Mouse (Mus musculus) embryonic fibroblast, embryonic 13.5 days (primary cell): Measurements from ENCODE around the gene Vmn1r85. TPM values are rescaled to one million over a fixed set of nuclear protein-coding genes. Genes with fewer than 3 reads are reported as not detected.

Source experiments
- H3K27ac ChIP-seq: 2 replicates; pipeline ENCODE4 v1.5.1; 2012; ENCODE audit warnings: low read length, control low read depth, inconsistent platforms; ENCODE audit not compliant: insufficient read depth
- H3K4me1 ChIP-seq: 2 replicates; pipeline ENCODE4 v1.6.1; 2011; ENCODE audit warnings: low read length; ENCODE audit not compliant: control insufficient read depth, insufficient read depth
- H3K4me3 ChIP-seq: 2 replicates; pipeline ENCODE4 v1.5.1; 2011; ENCODE audit warnings: mild to moderate bottlenecking, control low read depth, low read length; ENCODE audit not compliant: insufficient read depth
- CTCF ChIP-seq: IDR thresholded peaks from 2 replicates; pipeline ENCODE4 v1.5.1; 2011; ENCODE audit warnings: mild to moderate bottlenecking, control low read depth, low read length, moderate library complexity, borderline replicate concordance; ENCODE audit not compliant: insufficient read depth
- POLR2A ChIP-seq: IDR thresholded peaks from 2 replicates; pipeline ENCODE4 v1.6.1; 2011; ENCODE audit warnings: low read depth, mild to moderate bottlenecking, control low read depth, low read length, moderate library complexity
- polyA plus RNA-seq: library from polyadenylated mRNA; stranded (reverse); fragments of >200 nt; gene quantifications from 2 replicates; pipeline ENCODE4 v1.2.4, GENCODE M21; 2011; ENCODE audit warnings: low read depth; ENCODE audit not compliant: missing spikeins, insufficient read length

Vmn1r85 gene
- polyA plus RNA-seq, 1 experiment = not detected

- no peaks in the 10 kb centered on the region for H3K4me1 ChIP-seq
- peak within 1 kb of the TSS; percentile 67 for H3K4me3 ChIP-seq
- H3K27ac ChIP-seq = 0 out of 2 replicates have a peak within 1 kb of the TSS, but pooled peaks have one; percentile 19
- TF ChIP-seq POLR2A (peak; percentile 84), CTCF (no peak)
Measured at GRCm38 (mm10) chr7:13054287-13055010, 40.5 kb downstream of the Vmn1r85 start, which contains the start of gene Mzf1. Gene Mzf1, minus strand, starts transcription at chr7:13054764.

- Histone ChIP-seq H3K4me3 (peak overlapping the region; percentile 67), H3K27ac (no peak overlapping the region), H3K4me1 (no peaks in the 10 kb centered on the region)
- TF ChIP-seq POLR2A (no peak), CTCF (no peak)
Measured at GRCm38 (mm10) chr7:13053961-13054286, 41.0 kb downstream of the Vmn1r85 start.

GRCm38 (mm10) chr7:13053501-13053900 is 41.5 kb downstream of the Vmn1r85 start:
- H3K4me1 ChIP-seq = no peaks in the 10 kb centered on the region
- no peak for TF ChIP-seq CTCF
- no peak for TF ChIP-seq POLR2A
- H3K27ac ChIP-seq = no peak overlapping the region
- peak overlapping the region; percentile 67; the same call in 1 of the 2 replicates for H3K4me3 ChIP-seq

GRCm38 (mm10) chr7:13053001-13053400 is 42.0 kb downstream of the Vmn1r85 start:
- H3K4me1 ChIP-seq = no peaks in the 10 kb centered on the region
- no peak for TF ChIP-seq POLR2A
- no peak for TF ChIP-seq CTCF

GRCm38 (mm10) chr7:13046084-13046483 is 48.9 kb downstream of the Vmn1r85 start:
- no peak overlapping the region for H3K27ac ChIP-seq
- no peaks in the 10 kb centered on the region for H3K4me1 ChIP-seq
- H3K4me3 ChIP-seq = no peak overlapping the region
- no peak for TF ChIP-seq POLR2A
- peak; percentile 25; the same call in 1 of the 2 replicates for TF ChIP-seq CTCF

More at GRCm38 (mm10) chr7:13053001-13053400, 42.0 kb downstream of the Vmn1r85 start:
- Histone ChIP-seq H3K27ac (no peak overlapping the region), H3K4me3 (no peak overlapping the region)

- no peak for TF ChIP-seq POLR2A
- TF ChIP-seq CTCF = no peak
- Histone ChIP-seq H3K27ac (no peak overlapping the region), H3K4me1 (no peaks in the 10 kb centered on the region), H3K4me3 (0 out of 2 replicates have a peak overlapping the region, but pooled peaks have one; percentile 8)
Measured at GRCm38 (mm10) chr7:13044254-13044625, 50.7 kb downstream of the Vmn1r85 start.

- no peak overlapping the region for H3K27ac ChIP-seq
- no peak for TF ChIP-seq CTCF
- no peak for TF ChIP-seq POLR2A
- H3K4me1 ChIP-seq = no peaks in the 10 kb centered on the region
- peak overlapping the region; percentile 8; the same call in 1 of the 2 replicates for H3K4me3 ChIP-seq
Measured at GRCm38 (mm10) chr7:13043445-13044253, 51.3 kb downstream of the Vmn1r85 start.

- Histone ChIP-seq H3K4me1 (no peaks in the 10 kb centered on the region), H3K4me3 (no peak overlapping the region), H3K27ac (no peak overlapping the region)
- TF ChIP-seq CTCF (no peak), POLR2A (no peak)
Measured at GRCm38 (mm10) chr7:13043120-13043444, 51.9 kb downstream of the Vmn1r85 start.

GRCm38 (mm10) chr7:13042511-13042910 is 52.5 kb downstream of the Vmn1r85 start:
- H3K4me1 ChIP-seq = no peaks in the 10 kb centered on the region
- TF ChIP-seq POLR2A = no peak; the same call in 1 of the 2 replicates
- no peak for TF ChIP-seq CTCF
- H3K4me3 ChIP-seq = no peak overlapping the region
- H3K27ac ChIP-seq = no peak overlapping the region

- Histone ChIP-seq H3K27ac (no peak overlapping the region), H3K4me1 (peaks cover 2% of the 10 kb centered on the region; the same call in 1 of the 2 replicates), H3K4me3 (no peak overlapping the region)
- no peak for TF ChIP-seq POLR2A
- TF ChIP-seq CTCF = no peak
Measured at GRCm38 (mm10) chr7:13041256-13041655, 53.7 kb downstream of the Vmn1r85 start.
